Mouse (Mus musculus): Measurements from ENCODE around the gene Fbxo9.
"Not testable (repeated sequence)": the region's sequence is repeated elsewhere in the genome, so short reads cannot be mapped to it uniquely, and the experiment has no call there.

Fbxo9 gene

GRCm38 (mm10) chr9:78107912-78108795, 711 bp downstream of the Fbxo9 start:
- DNase-seq (ENCODE audit: low read depth), result peak; percentile 84

GRCm38 (mm10) chr9:78107582-78107911, 1.3 kb downstream of the Fbxo9 start:
- peak; percentile 70 for DNase-seq (ENCODE audit: low read depth)

GRCm38 (mm10) chr9:78106821-78107220, 2.0 kb downstream of the Fbxo9 start:
- peak; percentile 11 for DNase-seq (ENCODE audit: low read depth)

GRCm38 (mm10) chr9:78105501-78105932, 3.3 kb downstream of the Fbxo9 start:
- peak; percentile 72 for DNase-seq (ENCODE audit: low read depth)

GRCm38 (mm10) chr9:78104973-78105372, 3.9 kb downstream of the Fbxo9 start:
- peak; percentile 85 for DNase-seq (ENCODE audit: low read depth)

- no peak for DNase-seq (ENCODE audit: low read depth)
These were observed 4.8 kb downstream of the Fbxo9 start for GRCm38 (mm10) chr9:78103965-78104560.

- DNase-seq (ENCODE audit: low read depth), result no peak
These were observed 7.4 kb downstream of the Fbxo9 start for GRCm38 (mm10) chr9:78101431-78101830.

GRCm38 (mm10) chr9:78100956-78101355, 7.9 kb downstream of the Fbxo9 start:
- DNase-seq (ENCODE audit: low read depth), result peak; percentile 99

GRCm38 (mm10) chr9:78096376-78096775, 12.5 kb downstream of the Fbxo9 start:
- DNase-seq (ENCODE audit: low read depth), result peak; percentile 48

GRCm38 (mm10) chr9:78095686-78096085, 13.2 kb downstream of the Fbxo9 start:
- DNase-seq (ENCODE audit: low read depth), result no peak

GRCm38 (mm10) chr9:78090596-78090995, 18.3 kb downstream of the Fbxo9 start:
- DNase-seq (ENCODE audit: low read depth), result no peak

GRCm38 (mm10) chr9:78089906-78090305, 19.0 kb downstream of the Fbxo9 start:
- no peak for DNase-seq (ENCODE audit: low read depth)

GRCm38 (mm10) chr9:78088971-78089370, 19.9 kb downstream of the Fbxo9 start:
- no peak for DNase-seq (ENCODE audit: low read depth)

GRCm38 (mm10) chr9:78088521-78088920, 20.3 kb downstream of the Fbxo9 start:
- no peak for DNase-seq (ENCODE audit: low read depth)

- DNase-seq (ENCODE audit: low read depth), result no peak
These were observed 21.1 kb downstream of the Fbxo9 start for GRCm38 (mm10) chr9:78087751-78088150.

GRCm38 (mm10) chr9:78085722-78086287, 23.1 kb downstream of the Fbxo9 start:
- no peak for DNase-seq (ENCODE audit: low read depth)

GRCm38 (mm10) chr9:78084341-78084740, 24.5 kb downstream of the Fbxo9 start:
- DNase-seq (ENCODE audit: low read depth), result no peak

GRCm38 (mm10) chr9:78081835-78082234, 27.0 kb downstream of the Fbxo9 start:
- no peak for DNase-seq (ENCODE audit: low read depth)

GRCm38 (mm10) chr9:78078240-78078639, 30.6 kb downstream of the Fbxo9 start:
- peak; percentile 58 for DNase-seq (ENCODE audit: low read depth)

- no peak for DNase-seq (ENCODE audit: low read depth)
These were observed 33.6 kb downstream of the Fbxo9 start for GRCm38 (mm10) chr9:78075256-78075655.

- peak; percentile 53 for DNase-seq (ENCODE audit: low read depth)
These were observed 35.0 kb downstream of the Fbxo9 start for GRCm38 (mm10) chr9:78073713-78074340.

- DNase-seq (ENCODE audit: low read depth), result not testable (repeated sequence)
These were observed 35.6 kb downstream of the Fbxo9 start for GRCm38 (mm10) chr9:78073291-78073690.

- peak; percentile 92 for DNase-seq (ENCODE audit: low read depth)
These were observed 37.2 kb downstream of the Fbxo9 start for GRCm38 (mm10) chr9:78071626-78072025.
